Mouse (Mus musculus): ENCODE results near the gene Aip. TPM values are rescaled to one million over a fixed set of nuclear protein-coding genes. Genes with fewer than 3 reads are reported as not detected.

The Aip gene
- polyA plus RNA-seq, 1 experiment from 2014 or later: 83.2 TPM

GRCm38 (mm10) chr19:4148819-4149218 lies 23.2 kb upstream of the Aip start:
- Histone ChIP-seq H3K27ac (peak overlapping the region; percentile 87), H3K36me3 (ENCODE audit: insufficient read depth, low read length) (peaks cover 18% of the 10 kb centered on the region), H3K27me3 (ENCODE audit: insufficient read depth, low read length) (no peaks in the 10 kb centered on the region), H3K4me1 (replicated peaks; ENCODE audit: insufficient read depth, low read length) (peaks cover 11% of the 10 kb centered on the region; the same call in 1 of the 2 replicates), H3K9me3 (replicated peaks; ENCODE audit: low read length) (no peaks in the 10 kb centered on the region), H3K4me3 (replicated peaks; ENCODE audit: low read depth, low read length) (peak overlapping the region; percentile 98), H3K4me2 (ENCODE audit: low read length) (peak overlapping the region; percentile 89), H3K9ac (ENCODE audit: low read depth, low read length) (peak overlapping the region; percentile 93)
- 0 out of 2 replicates have a peak, but pooled peaks have one; percentile 4 for ATAC-seq (replicated peaks; ENCODE audit: low FRiP score, low read depth)
- TF ChIP-seq CTCF (IDR thresholded peaks at IDR 0.05; ENCODE audit: low read depth): no peak
- under 1% methylated on average over 8 of the region's 8 CpGs for WGBS
- DNase-seq (ENCODE audit: low spot score): no peak

DNA sequence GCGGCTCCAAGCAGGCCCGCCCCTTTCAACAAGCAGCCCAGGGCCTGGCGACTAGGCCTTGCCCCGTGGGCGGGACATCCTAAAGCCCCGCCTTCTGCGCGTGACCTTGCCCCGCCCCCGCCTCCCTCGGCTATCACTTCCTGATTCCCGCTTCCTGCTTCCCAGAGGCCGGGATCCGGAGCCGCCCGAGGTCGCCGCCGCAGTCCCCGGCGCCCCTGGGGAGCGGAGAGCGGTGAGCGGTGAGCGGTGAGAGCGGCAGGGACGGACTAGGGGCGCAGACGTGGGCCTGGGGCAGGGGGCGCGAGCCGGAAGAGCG lies 22.8 kb upstream of the Aip start, which contains the start of gene Coro1b:
Coro1b (plus strand) TSS at position 129 of the 316 bp plus-strand sequence.
- Histone ChIP-seq H3K9ac (ENCODE audit: low read depth, low read length) (peak within 1 kb of the TSS; percentile 93), H3K36me3 (ENCODE audit: insufficient read depth, low read length) (peaks cover 18% of the 10 kb centered on the region), H3K27ac (peak within 1 kb of the TSS; percentile 87), H3K4me2 (ENCODE audit: low read length) (peak within 1 kb of the TSS; percentile 89), H3K4me1 (replicated peaks; ENCODE audit: insufficient read depth, low read length) (peaks cover 11% of the 10 kb centered on the region; the same call in 1 of the 2 replicates), H3K27me3 (ENCODE audit: insufficient read depth, low read length) (no peaks in the 10 kb centered on the region), H3K4me3 (replicated peaks; ENCODE audit: low read depth, low read length) (peak within 1 kb of the TSS; percentile 98), H3K9me3 (replicated peaks; ENCODE audit: low read length) (no peaks in the 10 kb centered on the region)
- no peak for TF ChIP-seq CTCF (IDR thresholded peaks at IDR 0.05; ENCODE audit: low read depth)
- 0% methylated on average over 33 of the region's 33 CpGs for WGBS
- ATAC-seq (replicated peaks; ENCODE audit: low FRiP score, low read depth): peak; percentile 91
- DNase-seq (ENCODE audit: low spot score): peak; percentile 96

GRCm38 (mm10) chr19:4147782-4148490 lies 22.3 kb upstream of the Aip start:
- peaks cover 11% of the 10 kb centered on the region; the same call in 1 of the 2 replicates for H3K4me1 ChIP-seq (replicated peaks; ENCODE audit: insufficient read depth, low read length)
- peak overlapping the region; percentile 98 for H3K4me3 ChIP-seq (replicated peaks; ENCODE audit: low read depth, low read length)
- no peaks in the 10 kb centered on the region for H3K27me3 ChIP-seq (ENCODE audit: insufficient read depth, low read length)
- 36% methylated on average over 9 of the region's 9 CpGs for WGBS
- peaks cover 14% of the 10 kb centered on the region for H3K36me3 ChIP-seq (ENCODE audit: insufficient read depth, low read length)
- H3K4me2 ChIP-seq (ENCODE audit: low read length): peak overlapping the region; percentile 89
- DNase-seq (ENCODE audit: low spot score) (no peak), ATAC-seq (replicated peaks; ENCODE audit: low FRiP score, low read depth) (0 out of 2 replicates have a peak, but pooled peaks have one; percentile 0)
- no peak overlapping the region for H3K27ac ChIP-seq
- TF ChIP-seq CTCF (IDR thresholded peaks at IDR 0.05; ENCODE audit: low read depth): no peak
- H3K9ac ChIP-seq (ENCODE audit: low read depth, low read length): peak overlapping the region; percentile 93; the same call in 1 of the 2 replicates
- H3K9me3 ChIP-seq (replicated peaks; ENCODE audit: low read length): no peaks in the 10 kb centered on the region

- Histone ChIP-seq H3K27ac (no peak overlapping the region), H3K4me1 (replicated peaks; ENCODE audit: insufficient read depth, low read length) (peaks cover 11% of the 10 kb centered on the region; the same call in 1 of the 2 replicates), H3K36me3 (ENCODE audit: insufficient read depth, low read length) (peaks cover 11% of the 10 kb centered on the region), H3K9me3 (replicated peaks; ENCODE audit: low read length) (no peaks in the 10 kb centered on the region), H3K4me2 (ENCODE audit: low read length) (no peak overlapping the region), H3K9ac (ENCODE audit: low read depth, low read length) (no peak overlapping the region), H3K27me3 (ENCODE audit: insufficient read depth, low read length) (no peaks in the 10 kb centered on the region), H3K4me3 (replicated peaks; ENCODE audit: low read depth, low read length) (no peak overlapping the region)
- ATAC-seq (replicated peaks; ENCODE audit: low FRiP score, low read depth): no peak
- TF ChIP-seq CTCF (IDR thresholded peaks at IDR 0.05; ENCODE audit: low read depth): no peak
- 75% methylated on average over 3 of the region's 3 CpGs for WGBS
- no peak for DNase-seq (ENCODE audit: low spot score)
Observed at GRCm38 (mm10) chr19:4147022-4147405, 21.4 kb upstream of the Aip start.

DNA sequence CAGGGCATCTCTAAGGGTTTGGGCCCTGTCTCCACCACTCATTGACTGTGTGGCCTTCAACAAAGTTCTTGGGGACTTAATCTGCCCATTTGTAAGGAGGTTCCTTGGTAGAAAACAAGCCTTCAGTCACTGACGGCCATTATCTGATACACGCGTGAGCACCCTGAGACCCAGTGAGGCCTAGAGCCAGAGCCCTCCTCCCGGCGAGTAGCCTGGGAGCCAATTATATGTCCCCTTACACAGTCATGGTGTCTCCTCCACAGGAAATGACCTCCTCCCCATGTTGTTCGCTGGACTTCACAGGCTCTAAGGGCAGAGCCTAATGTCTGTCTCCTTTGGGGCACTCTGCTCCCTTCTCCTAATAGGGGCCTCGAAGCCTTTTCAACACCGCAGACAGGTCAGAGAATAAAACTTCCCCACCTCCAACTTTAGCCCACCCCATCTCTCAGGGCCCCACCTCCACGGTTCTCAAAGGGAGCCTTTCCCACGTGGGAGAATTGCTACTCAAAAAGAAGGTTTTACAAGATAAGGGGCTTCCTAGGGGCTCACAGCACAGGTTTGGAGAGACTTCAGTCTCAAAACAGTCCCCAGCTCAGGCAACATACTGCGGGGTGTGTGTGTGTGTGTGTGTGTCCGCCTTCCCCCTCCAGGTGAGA lies 20.8 kb upstream of the Aip start:
- peaks cover 11% of the 10 kb centered on the region for H3K36me3 ChIP-seq (ENCODE audit: insufficient read depth, low read length)
- DNase-seq (ENCODE audit: low spot score): no peak
- H3K4me1 ChIP-seq (replicated peaks; ENCODE audit: insufficient read depth, low read length): peaks cover 11% of the 10 kb centered on the region; the same call in 1 of the 2 replicates
- H3K9me3 ChIP-seq (replicated peaks; ENCODE audit: low read length): no peaks in the 10 kb centered on the region
- no peak overlapping the region for H3K27ac ChIP-seq
- no peak for ATAC-seq (replicated peaks; ENCODE audit: low FRiP score, low read depth)
- no peak overlapping the region for H3K4me2 ChIP-seq (ENCODE audit: low read length)
- TF ChIP-seq CTCF (IDR thresholded peaks at IDR 0.05; ENCODE audit: low read depth): no peak
- 70% methylated on average over 12 of the region's 12 CpGs for WGBS
- no peaks in the 10 kb centered on the region for H3K27me3 ChIP-seq (ENCODE audit: insufficient read depth, low read length)
- no peak overlapping the region for H3K4me3 ChIP-seq (replicated peaks; ENCODE audit: low read depth, low read length)
- H3K9ac ChIP-seq (ENCODE audit: low read depth, low read length): no peak overlapping the region

GRCm38 (mm10) chr19:4145936-4146335 lies 20.3 kb upstream of the Aip start:
- WGBS: 84% methylated on average over 5 of the region's 5 CpGs
- H3K4me2 ChIP-seq (ENCODE audit: low read length): no peak overlapping the region
- no peak for DNase-seq (ENCODE audit: low spot score)
- no peak for ATAC-seq (replicated peaks; ENCODE audit: low FRiP score, low read depth)
- H3K27me3 ChIP-seq (ENCODE audit: insufficient read depth, low read length): no peaks in the 10 kb centered on the region
- peaks cover 6% of the 10 kb centered on the region for H3K36me3 ChIP-seq (ENCODE audit: insufficient read depth, low read length)
- no peak for TF ChIP-seq CTCF (IDR thresholded peaks at IDR 0.05; ENCODE audit: low read depth)
- H3K4me3 ChIP-seq (replicated peaks; ENCODE audit: low read depth, low read length): no peak overlapping the region
- peaks cover 11% of the 10 kb centered on the region; the same call in 1 of the 2 replicates for H3K4me1 ChIP-seq (replicated peaks; ENCODE audit: insufficient read depth, low read length)
- H3K9me3 ChIP-seq (replicated peaks; ENCODE audit: low read length): no peaks in the 10 kb centered on the region
- H3K9ac ChIP-seq (ENCODE audit: low read depth, low read length): no peak overlapping the region
- no peak overlapping the region for H3K27ac ChIP-seq

Data from kidney, postnatal 0 days (tissue).